Mouse (Mus musculus) embryonic fibroblast, embryonic 13.5 days (primary cell): ENCODE measurements around the gene Ssh3.

ENCODE experiments used
- CTCF ChIP-seq: IDR thresholded peaks from 2 replicates; pipeline ENCODE4 v1.5.1; 2011; ENCODE audit warnings: mild to moderate bottlenecking, control low read depth, low read length, moderate library complexity, borderline replicate concordance; ENCODE audit not compliant: insufficient read depth
- POLR2A ChIP-seq: IDR thresholded peaks from 2 replicates; pipeline ENCODE4 v1.6.1; 2011; ENCODE audit warnings: low read depth, mild to moderate bottlenecking, control low read depth, low read length, moderate library complexity

DNA sequence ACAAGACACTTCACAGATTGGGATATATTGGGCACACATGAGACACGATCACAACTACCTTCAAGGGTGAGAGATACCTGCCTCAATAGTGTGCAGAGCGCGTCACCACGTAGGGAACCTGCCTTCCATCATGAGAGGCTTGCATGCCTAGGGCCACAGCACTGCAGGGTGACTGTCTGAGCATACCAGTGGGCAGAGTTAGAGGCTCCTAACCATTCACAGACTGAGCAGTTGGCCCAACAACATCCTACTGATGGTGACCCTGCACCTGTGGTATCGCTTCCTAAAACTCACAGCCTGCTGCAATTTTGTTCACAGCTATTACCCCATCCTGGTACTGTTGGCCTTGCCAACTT, 34.6 kb upstream of the Ssh3 start:
- TF ChIP-seq POLR2A (no peak), CTCF (no peak)
